Mouse (Mus musculus) cerebellum, adult 9-10 months (tissue): ENCODE data around the gene Nfatc3.

ENCODE experiments used
- DNase-seq: peaks from one replicate; pipeline ENCODE4 v3.0.0; 2022

Gene Nfatc3

GRCm38 (mm10) chr8:106149801-106150652 is 91.4 kb downstream of the Nfatc3 start, which contains the start of gene Pla2g15:
Gene Pla2g15, plus strand, starts transcription at chr8:106150399.
- DNase-seq: peak; percentile 92

DNA sequence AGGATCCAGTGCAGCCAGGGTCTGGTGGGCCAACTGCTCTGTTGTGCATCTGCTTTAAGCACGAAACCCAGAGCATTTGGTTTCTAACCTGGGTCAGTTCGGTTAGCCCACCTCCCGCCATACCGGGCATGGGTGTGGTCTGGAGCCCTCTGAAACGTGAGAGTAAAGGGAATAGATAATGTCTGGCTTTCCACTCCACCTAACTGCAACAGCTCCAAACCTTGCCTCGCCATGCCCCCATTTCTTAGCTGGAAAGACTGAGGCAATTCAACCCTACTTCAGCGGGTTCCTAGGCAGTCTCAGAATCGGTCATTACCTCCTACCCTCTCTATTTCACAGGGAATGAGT is 92.0 kb downstream of the Nfatc3 start:
- no peak for DNase-seq

DNA sequence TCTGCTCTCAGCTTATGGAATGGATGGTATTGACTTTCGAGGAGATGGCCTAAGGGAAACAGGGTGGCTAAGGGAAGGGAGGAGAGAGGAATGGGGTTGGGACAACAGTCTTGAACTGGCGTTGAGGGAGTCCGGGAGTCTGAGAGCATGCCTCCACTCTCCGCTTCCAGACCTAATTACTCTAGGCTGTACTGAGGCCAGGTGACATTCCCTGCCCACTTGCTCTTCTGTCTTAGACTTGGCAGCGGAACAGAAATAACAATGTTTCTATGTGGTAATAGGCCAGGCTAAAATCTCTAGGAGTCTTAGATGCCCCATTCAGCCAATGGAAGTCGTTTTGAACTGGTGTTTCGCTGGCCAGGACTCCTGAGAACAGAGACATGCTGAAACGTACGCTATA is 92.4 kb downstream of the Nfatc3 start:
- DNase-seq: no peak

- no peak for DNase-seq
These were observed 94.2 kb downstream of the Nfatc3 start for GRCm38 (mm10) chr8:106152876-106153275.

GRCm38 (mm10) chr8:106157419-106157818 is 98.8 kb downstream of the Nfatc3 start:
- DNase-seq: no peak

DNA sequence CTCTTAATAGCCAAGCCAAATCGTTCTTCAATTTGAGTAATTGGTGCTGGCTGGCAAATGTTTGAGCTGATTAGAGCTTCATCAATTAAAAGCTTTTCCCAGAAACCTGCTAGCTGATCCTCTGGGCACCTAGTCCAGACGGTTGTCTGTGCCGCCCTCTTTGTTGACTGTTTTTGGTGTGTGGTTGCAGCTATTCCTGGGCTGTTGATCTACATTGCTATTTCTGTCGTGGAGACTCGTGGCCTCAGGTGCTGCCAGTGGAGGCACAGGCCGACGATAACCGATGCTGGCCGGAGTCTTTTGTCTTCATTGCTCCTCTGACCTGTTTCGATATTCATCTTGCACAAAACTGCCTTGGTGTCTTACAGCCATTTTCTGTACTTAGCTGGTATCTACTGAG is 99.7 kb downstream of the Nfatc3 start:
- no peak for DNase-seq

- no peak for DNase-seq
These were observed 101.2 kb downstream of the Nfatc3 start for GRCm38 (mm10) chr8:106159876-106160275.

DNA sequence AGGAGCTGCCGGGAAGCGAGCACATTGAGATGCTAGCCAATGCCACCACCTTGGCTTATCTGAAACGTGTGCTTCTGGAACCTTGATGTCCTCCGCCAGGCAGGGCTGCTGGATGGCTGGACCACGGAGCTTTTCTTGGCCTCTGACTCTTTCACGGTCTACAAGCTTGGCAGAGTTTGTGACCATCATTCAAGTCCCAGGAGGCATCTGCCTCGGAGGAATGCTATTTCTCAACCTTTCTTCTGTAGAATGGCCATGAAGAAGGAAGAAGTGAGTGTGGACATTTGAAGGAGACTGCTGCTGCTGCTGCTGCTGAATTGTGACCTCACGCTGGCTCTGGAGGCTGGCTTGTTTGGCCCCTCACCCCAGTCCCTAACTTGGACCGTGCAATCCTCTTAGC is 104.6 kb downstream of the Nfatc3 start:
- no peak for DNase-seq

GRCm38 (mm10) chr8:106165460-106165859 is 106.8 kb downstream of the Nfatc3 start:
- DNase-seq: peak; percentile 81

DNA sequence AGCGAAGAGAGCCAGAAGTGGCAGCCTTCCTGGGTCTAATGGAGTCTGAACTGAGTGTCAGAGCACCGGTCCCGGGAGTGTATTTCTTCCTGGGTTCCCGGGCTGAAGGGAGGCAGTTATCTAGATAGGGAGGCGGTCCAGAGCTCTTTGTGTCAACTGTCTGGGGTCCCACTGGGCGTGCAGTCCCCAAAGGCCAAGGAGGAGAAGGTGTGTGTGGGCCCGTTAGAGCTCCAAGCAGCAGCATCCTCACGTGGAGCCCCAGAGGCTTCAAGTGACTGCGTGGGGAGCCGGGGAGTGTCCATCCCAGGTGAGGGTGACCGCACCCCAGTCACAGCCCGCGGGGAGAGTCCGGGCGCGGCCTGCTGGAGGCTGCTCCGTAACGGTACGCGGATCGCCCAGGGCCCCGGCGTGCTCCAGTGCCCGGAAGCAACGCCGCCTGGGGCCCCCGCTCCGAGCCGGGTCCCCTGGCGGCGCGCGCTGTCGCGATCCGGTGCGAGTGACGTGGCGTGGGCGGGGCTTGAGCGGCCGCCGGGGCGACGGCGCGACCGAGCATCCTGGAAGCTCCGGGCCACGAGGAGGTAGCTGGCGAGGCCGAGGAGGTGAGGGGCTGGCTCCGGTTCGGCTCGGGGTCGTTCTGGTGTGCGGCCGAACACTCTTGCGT is 109.8 kb downstream of the Nfatc3 start, which contains the start of gene Slc7a6:
TSS of gene Slc7a6 (plus strand) at position 502 of the 661 bp plus-strand sequence.
- DNase-seq: peak; percentile 82

DNA sequence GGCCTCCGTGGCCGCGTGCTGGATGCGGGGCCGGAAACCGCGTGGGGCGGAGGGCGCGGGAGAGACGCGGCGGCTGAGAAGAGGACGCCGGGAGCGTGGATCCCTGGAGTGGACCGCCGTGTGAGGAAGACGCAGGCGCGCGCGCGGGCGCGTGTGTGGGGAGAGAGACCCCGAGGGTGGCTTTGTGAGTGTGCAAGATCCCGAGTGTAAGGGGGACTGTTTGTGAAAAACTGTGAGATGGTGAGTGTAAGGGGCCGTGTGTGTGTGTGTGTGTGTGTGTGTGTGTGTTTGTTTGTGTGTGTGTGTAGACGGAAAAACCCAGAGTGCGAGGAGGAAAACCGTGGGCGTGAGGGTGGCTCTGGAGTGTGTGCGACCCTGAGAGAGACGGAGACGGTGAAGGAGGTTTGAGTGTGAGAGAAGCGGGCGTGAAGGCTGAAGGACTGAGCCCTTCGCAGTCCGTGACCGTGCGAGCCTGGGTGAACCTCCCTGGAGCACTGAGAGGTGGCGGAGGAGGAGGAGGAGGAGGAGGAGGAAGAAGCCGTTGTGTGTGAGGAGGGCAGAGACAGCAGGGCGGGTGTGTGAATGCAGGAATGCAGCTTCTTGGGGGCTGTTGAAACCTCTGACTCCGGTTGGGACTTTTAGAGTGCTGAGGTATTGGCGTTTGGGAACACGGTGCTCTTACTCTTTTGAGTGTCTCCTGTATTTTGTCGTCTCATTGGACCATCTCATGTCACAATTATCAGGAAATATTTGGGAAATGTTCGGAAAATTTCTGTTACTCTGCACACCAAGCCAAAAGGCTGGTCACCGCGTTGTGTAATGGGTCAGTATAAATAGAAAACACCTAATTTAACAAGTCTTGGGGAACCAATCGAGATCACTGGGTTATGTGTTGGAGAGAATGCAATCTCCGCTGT is 110.6 kb downstream of the Nfatc3 start:
- peak; percentile 55 for DNase-seq

DNA sequence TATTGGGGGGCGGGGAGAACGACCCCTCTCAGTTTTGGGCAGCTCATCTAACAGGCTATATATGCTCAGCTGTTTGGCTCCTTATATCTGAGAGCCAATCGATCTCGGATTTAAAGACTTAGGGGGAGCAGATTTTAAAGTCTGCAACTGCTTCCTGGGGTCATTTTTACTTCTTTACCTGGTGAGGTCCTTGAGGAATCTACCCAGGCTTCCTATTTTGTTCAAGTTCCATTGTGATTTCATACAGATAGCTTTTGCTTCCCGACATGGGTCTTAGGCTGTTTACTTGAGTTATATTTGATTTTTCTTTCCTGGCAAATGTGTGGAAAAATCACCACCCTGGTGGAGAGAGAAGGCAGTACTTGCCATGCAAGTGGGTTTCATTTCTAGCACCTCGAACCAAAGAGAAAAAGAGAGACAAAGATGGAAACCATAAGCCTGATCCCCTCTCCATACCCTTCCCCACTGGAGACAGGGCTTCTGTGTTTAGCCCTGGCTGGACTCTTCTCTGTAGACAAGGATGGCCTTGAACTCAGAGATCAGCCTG is 111.4 kb downstream of the Nfatc3 start:
- DNase-seq: no peak

GRCm38 (mm10) chr8:106173566-106173965 is 114.9 kb downstream of the Nfatc3 start:
- no peak for DNase-seq

- DNase-seq: no peak
These were observed 118.3 kb downstream of the Nfatc3 start for GRCm38 (mm10) chr8:106176891-106177290.

GRCm38 (mm10) chr8:106177594-106177993 is 119.0 kb downstream of the Nfatc3 start:
- DNase-seq: no peak

GRCm38 (mm10) chr8:106178428-106178827 is 119.8 kb downstream of the Nfatc3 start:
- no peak for DNase-seq
